In genomic region chr12:100998564-100998962, GRCm38 (mm10) we compare ENCODE assay signal across 14 mouse cellular contexts. TPM values are rescaled to one million over a fixed set of nuclear protein-coding genes. Genes with fewer than 3 reads are reported as not detected.
DNase-seq lines count a peak whose midpoint lies in the region; ATAC-seq and TF ChIP-seq lines count a peak whose summit lies in the region.
"Had no signal": no experiment of that assay in that cellular context is flagged by ENCODE, and none has a peak within 500 bp of the region (broad histone marks: within the 10 kb centered on the region; RNA-seq: fewer than 3 reads in every experiment).

No protein-coding gene starts in this region.

- TF ChIP-seq CTCF in thymus, adult 2 months (IDR thresholded peaks at IDR 0.05; ENCODE audit: borderline replicate concordance, control insufficient read depth, extremely low read depth, insufficient read depth, low read length, poor library complexity): no peak
- no peak for TF ChIP-seq CTCF in left cerebral cortex, adult 2 months (IDR thresholded peaks at IDR 0.05)

- no peak for ATAC-seq in forebrain, embryonic 13.5 days
- no peak for ATAC-seq in forebrain, embryonic 16.5 days
- ATAC-seq in midbrain, embryonic 14.5 days (ENCODE audit: low FRiP score, low TSS enrichment): no peak
- no peak for ATAC-seq in midbrain, embryonic 16.5 days
- ATAC-seq in liver, embryonic 12.5 days: 0 out of 2 replicates have a peak, but pooled peaks have one; percentile 6
- no peak for ATAC-seq in stomach, embryonic 16.5 days (ENCODE audit: insufficient read depth, low FRiP score)
- ATAC-seq: activated CD4-positive, CD25-positive, alpha-beta regulatory T cell, adult 4 months had no signal

- H3K27me3 ChIP-seq in forebrain, embryonic 13.5 days: no peaks in the 10 kb centered on the region
- no peaks in the 10 kb centered on the region for H3K27me3 ChIP-seq in forebrain, embryonic 16.5 days (replicated peaks; ENCODE audit: control insufficient read depth, insufficient read depth, low read length)
- H3K27me3 ChIP-seq in midbrain, embryonic 14.5 days (ENCODE audit: control insufficient read depth, insufficient read depth, low read length): no peaks in the 10 kb centered on the region
- no peaks in the 10 kb centered on the region for H3K27me3 ChIP-seq in midbrain, embryonic 16.5 days (ENCODE audit: control insufficient read depth, insufficient read depth, low read depth, low read length)
- no peaks in the 10 kb centered on the region for H3K27me3 ChIP-seq in liver, embryonic 12.5 days (replicated peaks)
- H3K27me3 ChIP-seq in stomach, embryonic 16.5 days (ENCODE audit: control insufficient read depth, insufficient read depth, low read length): no peaks in the 10 kb centered on the region
- no peaks in the 10 kb centered on the region for H3K27me3 ChIP-seq in thymus, adult 2 months (ENCODE audit: control insufficient read depth, insufficient read depth, low read length)

- no peaks in the 10 kb centered on the region for H3K9me3 ChIP-seq in forebrain, embryonic 13.5 days (replicated peaks)
- no peaks in the 10 kb centered on the region for H3K9me3 ChIP-seq in forebrain, embryonic 16.5 days (ENCODE audit: control insufficient read depth, low read length)
- no peaks in the 10 kb centered on the region for H3K9me3 ChIP-seq in midbrain, embryonic 14.5 days (ENCODE audit: control insufficient read depth, low read length)
- H3K9me3 ChIP-seq in midbrain, embryonic 16.5 days (replicated peaks; ENCODE audit: control insufficient read depth, low read length, poor library complexity, severe bottlenecking): no peaks in the 10 kb centered on the region
- H3K9me3 ChIP-seq in liver, embryonic 12.5 days (replicated peaks): no peaks in the 10 kb centered on the region
- no peaks in the 10 kb centered on the region for H3K9me3 ChIP-seq in stomach, embryonic 16.5 days (replicated peaks; ENCODE audit: control insufficient read depth, low read length)
- H3K9me3 ChIP-seq: midbrain, embryonic 12.5 days had no signal

- no peak for DNase-seq in midbrain, embryonic 14.5 days
- DNase-seq in thymus, adult 2 months: no peak
- no peak for DNase-seq in left cerebral cortex, adult 2 months (ENCODE audit: extremely low spot score in 1 of 2, low spot score in 2 of 2)
- DNase-seq: cerebellum, adult 8-10 months; heart, postnatal 10 days; kidney, adult 18-20 months; lung, postnatal 10 days had no signal

- no peak for TF ChIP-seq POLR2A in thymus, adult 2 months (IDR thresholded peaks at IDR 0.05; ENCODE audit: control insufficient read depth, extremely low read depth, insufficient read depth, low read length, poor library complexity)

- 0 out of 2 replicates have a peak, but pooled peaks cover 4% of the 10 kb centered on the region for H3K36me3 ChIP-seq in forebrain, embryonic 13.5 days (ENCODE audit: poor library complexity, severe bottlenecking)
- no peaks in the 10 kb centered on the region for H3K36me3 ChIP-seq in forebrain, embryonic 16.5 days (ENCODE audit: control insufficient read depth, insufficient read depth)
- no peaks in the 10 kb centered on the region for H3K36me3 ChIP-seq in midbrain, embryonic 14.5 days (ENCODE audit: control insufficient read depth, insufficient read depth, low read length)
- no peaks in the 10 kb centered on the region for H3K36me3 ChIP-seq in midbrain, embryonic 16.5 days (ENCODE audit: control insufficient read depth, insufficient read depth, low read length)
- H3K36me3 ChIP-seq in liver, embryonic 12.5 days: peaks cover 5% of the 10 kb centered on the region; the same call in 1 of the 2 replicates
- no peaks in the 10 kb centered on the region for H3K36me3 ChIP-seq in stomach, embryonic 16.5 days (ENCODE audit: control insufficient read depth, insufficient read depth, low read length)
- H3K36me3 ChIP-seq in thymus, adult 2 months (ENCODE audit: control insufficient read depth, insufficient read depth, low read length): peaks cover 5% of the 10 kb centered on the region; the same call in 1 of the 2 replicates
- H3K36me3 ChIP-seq: midbrain, embryonic 12.5 days had no signal

- intact Hi-C loops in left cerebral cortex, adult 2 months (cut with DNase I): no loop called here

- 55% methylated on average over 8 of the region's 8 CpGs for WGBS in forebrain, embryonic 13.5 days
- WGBS in forebrain, embryonic 16.5 days: 53% methylated on average over 8 of the region's 8 CpGs
- 54% methylated on average over 8 of the region's 8 CpGs for WGBS in midbrain, embryonic 14.5 days
- 49% methylated on average over 8 of the region's 8 CpGs for WGBS in midbrain, embryonic 16.5 days
- 43% methylated on average over 8 of the region's 8 CpGs for WGBS in liver, embryonic 12.5 days (ENCODE audit: insufficient replicate concordance)
- WGBS in stomach, embryonic 16.5 days: 27% methylated on average over 8 of the region's 8 CpGs
- 87% methylated on average over 8 of the region's 8 CpGs for WGBS in thymus, adult 2 months

- H3K4me1 ChIP-seq in forebrain, embryonic 13.5 days: peaks cover 71% of the 10 kb centered on the region
- H3K4me1 ChIP-seq in forebrain, embryonic 16.5 days (replicated peaks; ENCODE audit: control insufficient read depth, insufficient read depth, low read length): peaks cover 31% of the 10 kb centered on the region
- H3K4me1 ChIP-seq in midbrain, embryonic 14.5 days (ENCODE audit: control insufficient read depth, insufficient read depth, low read length): peaks cover 46% of the 10 kb centered on the region
- peaks cover 30% of the 10 kb centered on the region for H3K4me1 ChIP-seq in midbrain, embryonic 16.5 days (ENCODE audit: control insufficient read depth, insufficient read depth, low read length)
- peaks cover 91% of the 10 kb centered on the region for H3K4me1 ChIP-seq in liver, embryonic 12.5 days
- peaks cover 26% of the 10 kb centered on the region for H3K4me1 ChIP-seq in stomach, embryonic 16.5 days (ENCODE audit: control insufficient read depth, insufficient read depth, low read length)
- H3K4me1 ChIP-seq in thymus, adult 2 months (replicated peaks; ENCODE audit: control insufficient read depth, insufficient read depth, low read length): peaks cover 45% of the 10 kb centered on the region

- H3K4me2 ChIP-seq in forebrain, embryonic 13.5 days: no peak overlapping the region
- no peak overlapping the region for H3K4me2 ChIP-seq in forebrain, embryonic 16.5 days (ENCODE audit: low read length)
- no peak overlapping the region for H3K4me2 ChIP-seq in midbrain, embryonic 14.5 days (ENCODE audit: low read length)
- no peak overlapping the region for H3K4me2 ChIP-seq in midbrain, embryonic 16.5 days (ENCODE audit: low read length)
- H3K4me2 ChIP-seq in liver, embryonic 12.5 days: peak overlapping the region; percentile 54
- H3K4me2 ChIP-seq in stomach, embryonic 16.5 days (ENCODE audit: low read depth, low read length): no peak overlapping the region
- H3K4me2 ChIP-seq: midbrain, embryonic 12.5 days had no signal

- no peak overlapping the region for H3K4me3 ChIP-seq in forebrain, embryonic 13.5 days
- no peak overlapping the region for H3K4me3 ChIP-seq in forebrain, embryonic 16.5 days (replicated peaks; ENCODE audit: low read length)
- no peak overlapping the region for H3K4me3 ChIP-seq in midbrain, embryonic 14.5 days (replicated peaks; ENCODE audit: low read depth, low read length)
- H3K4me3 ChIP-seq in midbrain, embryonic 16.5 days (ENCODE audit: low read depth, low read length): no peak overlapping the region
- H3K4me3 ChIP-seq in liver, embryonic 12.5 days: peak overlapping the region; percentile 4; the same call in 1 of the 2 replicates
- H3K4me3 ChIP-seq in stomach, embryonic 16.5 days (replicated peaks; ENCODE audit: low read length): no peak overlapping the region
- no peak overlapping the region for H3K4me3 ChIP-seq in thymus, adult 2 months (ENCODE audit: control insufficient read depth, insufficient read depth, low read length)
- no peak overlapping the region for H3K4me3 ChIP-seq in left cerebral cortex, adult 2 months
- H3K4me3 ChIP-seq: midbrain, embryonic 12.5 days had no signal

- no peak overlapping the region for H3K9ac ChIP-seq in forebrain, embryonic 13.5 days
- no peak overlapping the region for H3K9ac ChIP-seq in forebrain, embryonic 16.5 days (replicated peaks; ENCODE audit: low read depth, low read length)
- no peak overlapping the region for H3K9ac ChIP-seq in midbrain, embryonic 14.5 days (replicated peaks; ENCODE audit: low read length)
- no peak overlapping the region for H3K9ac ChIP-seq in midbrain, embryonic 16.5 days (ENCODE audit: low read depth, low read length)
- H3K9ac ChIP-seq in liver, embryonic 12.5 days: peak overlapping the region; percentile 53
- H3K9ac ChIP-seq in stomach, embryonic 16.5 days (ENCODE audit: low read length): no peak overlapping the region; the same call in 1 of the 2 replicates
- H3K9ac ChIP-seq: midbrain, embryonic 12.5 days had no signal

- peak overlapping the region; percentile 41; the same call in 1 of the 2 replicates for H3K27ac ChIP-seq in forebrain, embryonic 13.5 days
- no peak overlapping the region for H3K27ac ChIP-seq in forebrain, embryonic 16.5 days (ENCODE audit: low read length)
- H3K27ac ChIP-seq in midbrain, embryonic 14.5 days (replicated peaks; ENCODE audit: low read depth, low read length): 0 out of 2 replicates have a peak overlapping the region, but pooled peaks have one; percentile 26
- H3K27ac ChIP-seq in midbrain, embryonic 16.5 days (ENCODE audit: low read length): no peak overlapping the region
- H3K27ac ChIP-seq in liver, embryonic 12.5 days: peak overlapping the region; percentile 87
- H3K27ac ChIP-seq in stomach, embryonic 16.5 days (ENCODE audit: low read length): peak overlapping the region; percentile 24; the same call in 1 of the 2 replicates
- H3K27ac ChIP-seq in thymus, adult 2 months (ENCODE audit: control insufficient read depth, insufficient read depth, low read length): no peak overlapping the region
- H3K27ac ChIP-seq in left cerebral cortex, adult 2 months: no peak overlapping the region

RNA-seq across cellular contexts. Expression of gene Ccdc88c, which starts 30.3 kb away (rescaled TPM):
- 20.7 and 21.4 TPM in 2 replicates for polyA plus RNA-seq in forebrain, embryonic 13.5 days (2015; fragmentation: Nextera tagmentation; extraction: Ambion mirVana)
- 18.1 and 20.7 TPM in 2 replicates for polyA plus RNA-seq in forebrain, embryonic 16.5 days (2015; fragmentation: Nextera tagmentation; extraction: Ambion mirVana)
- 14.0 and 16.7 TPM in 2 replicates for polyA plus RNA-seq in midbrain, embryonic 14.5 days (2014; fragmentation: Nextera tagmentation; extraction: Ambion mirVana)
- 12.0 and 12.5 TPM in 2 replicates for polyA plus RNA-seq in midbrain, embryonic 16.5 days (2015; fragmentation: Nextera tagmentation; extraction: Ambion mirVana)
- polyA plus RNA-seq in liver, embryonic 12.5 days (2016; fragmentation: Nextera tagmentation; extraction: Ambion mirVana): 8.4 and 9.6 TPM in 2 replicates
- polyA plus RNA-seq in stomach, embryonic 16.5 days (2015; fragmentation: Nextera tagmentation; extraction: Ambion mirVana): 8.3 and 11.1 TPM in 2 replicates
- polyA plus RNA-seq in thymus, adult 2 months (2012; rRNA removed): 75.0 and 87.7 TPM in 2 replicates
- 10 to 100 TPM; 23.2 to 30.1 TPM for total RNA-seq in left cerebral cortex, adult 2 months (2021)

Comparison
In these comparisons a context has a peak if more than half of its experiments do, and no peak if none do; other contexts are left out.
1. H3K27ac ChIP-seq: peak in forebrain, embryonic 13.5 days (single experiment), midbrain, embryonic 14.5 days (single experiment), liver, embryonic 12.5 days (single experiment) and stomach, embryonic 16.5 days (single experiment); none in forebrain, embryonic 16.5 days (single experiment), midbrain, embryonic 16.5 days (single experiment), thymus, adult 2 months (single experiment) and left cerebral cortex, adult 2 months (single experiment).